Mouse (Mus musculus): Measurements from ENCODE around the gene Med11. TPM values are rescaled to one million over a fixed set of nuclear protein-coding genes. Genes with fewer than 3 reads are reported as not detected.

The Med11 gene
- polyA plus RNA-seq, 1 experiment from 2014 or later, result 40.2 TPM

- Histone ChIP-seq H3K9me3 (no peaks in the 10 kb centered on the region), H3K36me3 (peaks cover 21% of the 10 kb centered on the region), H3K4me3 (peak overlapping the region; percentile 73), H3K4me1 (peaks cover 29% of the 10 kb centered on the region), H3K9ac (replicated peaks) (peak overlapping the region; percentile 84), H3K27me3 (no peaks in the 10 kb centered on the region), H3K4me2 (replicated peaks) (peak overlapping the region; percentile 73), H3K27ac (replicated peaks) (peak overlapping the region; percentile 94)
- WGBS, result 7% methylated on average over 15 of the region's 15 CpGs
- ATAC-seq (replicated peaks), result peak; percentile 44; the same call in 1 of the 2 replicates
Observed at GRCm38 (mm10) chr11:70432895-70433568, 18.7 kb upstream of the Med11 start.

GRCm38 (mm10) chr11:70433569-70433943, 18.2 kb upstream of the Med11 start:
- Histone ChIP-seq H3K36me3 (peaks cover 26% of the 10 kb centered on the region), H3K4me3 (peak overlapping the region; percentile 73), H3K27ac (replicated peaks) (no peak overlapping the region), H3K9ac (replicated peaks) (peak overlapping the region; percentile 84), H3K4me2 (replicated peaks) (peak overlapping the region; percentile 73), H3K9me3 (no peaks in the 10 kb centered on the region), H3K4me1 (peaks cover 29% of the 10 kb centered on the region), H3K27me3 (no peaks in the 10 kb centered on the region)
- no peak for ATAC-seq (replicated peaks)
- 64% methylated on average over 1 of the region's 1 CpGs for WGBS

- Histone ChIP-seq H3K27me3 (no peaks in the 10 kb centered on the region), H3K27ac (replicated peaks) (no peak overlapping the region), H3K4me1 (peaks cover 29% of the 10 kb centered on the region), H3K9me3 (no peaks in the 10 kb centered on the region), H3K4me3 (peak overlapping the region; percentile 73; the same call in 1 of the 2 replicates), H3K9ac (replicated peaks) (peak overlapping the region; percentile 84; the same call in 1 of the 2 replicates), H3K4me2 (replicated peaks) (peak overlapping the region; percentile 73), H3K36me3 (peaks cover 30% of the 10 kb centered on the region)
- no peak for ATAC-seq (replicated peaks)
- WGBS, result 94% methylated on average over 3 of the region's 3 CpGs
Observed at GRCm38 (mm10) chr11:70433951-70434350, 17.8 kb upstream of the Med11 start.

- Histone ChIP-seq H3K9ac (replicated peaks) (no peak overlapping the region), H3K4me3 (no peak overlapping the region), H3K27ac (replicated peaks) (no peak overlapping the region), H3K27me3 (no peaks in the 10 kb centered on the region), H3K36me3 (peaks cover 43% of the 10 kb centered on the region), H3K4me2 (replicated peaks) (no peak overlapping the region), H3K4me1 (peaks cover 29% of the 10 kb centered on the region), H3K9me3 (no peaks in the 10 kb centered on the region)
- no peak for ATAC-seq (replicated peaks)
- WGBS, result 72% methylated on average over 5 of the region's 5 CpGs
Observed at GRCm38 (mm10) chr11:70435476-70435875, 16.2 kb upstream of the Med11 start.

- no peak for ATAC-seq (replicated peaks)
- Histone ChIP-seq H3K4me1 (peaks cover 21% of the 10 kb centered on the region), H3K9ac (replicated peaks) (no peak overlapping the region), H3K4me3 (no peak overlapping the region), H3K27me3 (no peaks in the 10 kb centered on the region), H3K4me2 (replicated peaks) (no peak overlapping the region), H3K27ac (replicated peaks) (no peak overlapping the region), H3K9me3 (no peaks in the 10 kb centered on the region), H3K36me3 (peaks cover 47% of the 10 kb centered on the region)
- WGBS, result 91% methylated on average over 6 of the region's 6 CpGs
Observed at GRCm38 (mm10) chr11:70437426-70437825, 14.3 kb upstream of the Med11 start.

DNA sequence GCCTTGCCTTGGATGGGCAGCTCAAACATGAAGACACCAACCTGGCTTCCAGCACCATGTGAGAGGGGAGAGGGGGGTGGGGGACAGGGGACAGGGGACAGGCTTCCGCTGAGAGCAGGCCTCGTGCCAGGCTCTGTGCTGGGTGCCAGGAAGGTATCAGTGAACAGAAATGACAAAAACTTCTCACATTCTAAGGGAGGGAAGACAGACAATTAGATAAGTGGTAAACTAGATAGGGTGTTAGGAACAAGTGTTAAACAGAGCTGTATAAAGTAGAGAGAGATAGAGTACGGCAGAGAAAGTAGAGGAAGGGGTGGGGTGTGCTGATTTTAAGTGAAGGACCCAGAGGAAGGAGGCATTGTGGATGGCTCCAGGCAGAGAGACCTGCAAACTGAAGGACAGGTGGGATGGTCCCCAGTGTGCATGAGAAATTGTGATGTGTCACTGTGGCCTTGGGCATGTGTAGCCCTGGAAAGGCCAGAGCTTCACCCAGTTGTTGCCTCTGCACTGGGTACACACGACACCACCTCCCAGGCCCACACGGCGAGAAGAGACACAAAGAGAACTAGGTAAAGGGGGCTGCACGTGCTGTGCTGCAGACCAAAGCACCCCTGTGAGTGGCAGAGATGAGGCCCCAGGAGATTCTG, 12.9 kb upstream of the Med11 start:
- no peaks in the 10 kb centered on the region for H3K27me3 ChIP-seq
- no peak overlapping the region for H3K27ac ChIP-seq (replicated peaks)
- peaks cover 47% of the 10 kb centered on the region for H3K36me3 ChIP-seq
- peaks cover 10% of the 10 kb centered on the region for H3K4me1 ChIP-seq
- H3K9me3 ChIP-seq, result no peaks in the 10 kb centered on the region
- no peak overlapping the region for H3K9ac ChIP-seq (replicated peaks)
- H3K4me3 ChIP-seq, result no peak overlapping the region
- no peak overlapping the region for H3K4me2 ChIP-seq (replicated peaks)
- WGBS, result 92% methylated on average over 7 of the region's 7 CpGs
- ATAC-seq (replicated peaks), result no peak

GRCm38 (mm10) chr11:70440637-70441036, 11.1 kb upstream of the Med11 start:
- H3K4me2 ChIP-seq (replicated peaks), result no peak overlapping the region
- H3K9me3 ChIP-seq, result no peaks in the 10 kb centered on the region
- no peak overlapping the region for H3K27ac ChIP-seq (replicated peaks)
- no peak overlapping the region for H3K4me3 ChIP-seq
- H3K27me3 ChIP-seq, result no peaks in the 10 kb centered on the region
- no peaks in the 10 kb centered on the region for H3K4me1 ChIP-seq
- H3K9ac ChIP-seq (replicated peaks), result no peak overlapping the region
- ATAC-seq (replicated peaks), result no peak
- H3K36me3 ChIP-seq, result peaks cover 47% of the 10 kb centered on the region
- WGBS, result 91% methylated on average over 4 of the region's 4 CpGs

DNA sequence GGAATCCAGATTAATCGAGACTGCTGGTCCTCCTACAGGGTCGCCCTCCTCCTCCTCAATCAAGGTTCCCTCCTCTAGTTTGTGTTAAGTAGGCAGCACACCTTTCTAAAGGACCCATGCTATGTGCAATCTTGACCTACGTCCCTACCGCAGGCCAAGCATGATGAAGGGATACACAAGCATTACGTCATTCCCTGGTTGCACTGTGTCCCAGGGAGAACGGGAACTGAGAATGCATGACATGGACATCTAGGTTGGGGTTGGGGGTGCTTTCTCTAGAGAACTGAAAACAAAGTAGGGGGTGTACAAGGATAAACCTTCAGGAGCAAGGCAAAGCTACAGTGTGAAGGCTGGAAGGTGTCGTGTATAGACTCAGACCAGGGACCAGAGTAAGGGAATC, 9.8 kb upstream of the Med11 start:
- Histone ChIP-seq H3K4me1 (no peaks in the 10 kb centered on the region), H3K4me3 (no peak overlapping the region), H3K36me3 (peaks cover 36% of the 10 kb centered on the region), H3K27ac (replicated peaks) (no peak overlapping the region), H3K9ac (replicated peaks) (no peak overlapping the region), H3K27me3 (no peaks in the 10 kb centered on the region), H3K9me3 (no peaks in the 10 kb centered on the region), H3K4me2 (replicated peaks) (no peak overlapping the region)
- ATAC-seq (replicated peaks), result no peak
- WGBS, result 92% methylated on average over 7 of the region's 7 CpGs

DNA sequence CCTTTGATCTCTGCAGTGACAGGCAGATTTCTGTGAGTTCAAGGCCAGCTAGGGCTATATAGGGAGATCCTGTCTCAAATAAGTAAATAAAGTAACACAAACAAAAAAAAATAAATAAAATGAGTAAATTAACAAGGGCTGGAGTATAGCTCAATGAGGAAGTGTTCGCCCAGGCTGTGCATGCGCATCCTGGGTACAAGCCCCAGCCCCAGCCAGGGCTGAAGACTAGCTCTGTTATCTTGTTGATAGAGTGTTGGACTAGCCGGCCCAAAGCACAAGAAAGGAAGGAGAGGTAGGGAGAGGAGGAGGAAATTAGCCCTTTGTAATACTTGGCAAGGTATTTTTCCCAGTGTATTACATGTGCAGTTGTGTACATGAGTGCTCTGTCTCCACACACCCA, 7.8 kb upstream of the Med11 start:
- Histone ChIP-seq H3K4me2 (replicated peaks) (no peak overlapping the region), H3K36me3 (peaks cover 17% of the 10 kb centered on the region), H3K9ac (replicated peaks) (no peak overlapping the region), H3K4me3 (no peak overlapping the region), H3K9me3 (no peaks in the 10 kb centered on the region), H3K4me1 (no peaks in the 10 kb centered on the region), H3K27me3 (no peaks in the 10 kb centered on the region), H3K27ac (replicated peaks) (no peak overlapping the region)
- WGBS, result 90% methylated on average over 3 of the region's 3 CpGs
- ATAC-seq (replicated peaks), result no peak

DNA sequence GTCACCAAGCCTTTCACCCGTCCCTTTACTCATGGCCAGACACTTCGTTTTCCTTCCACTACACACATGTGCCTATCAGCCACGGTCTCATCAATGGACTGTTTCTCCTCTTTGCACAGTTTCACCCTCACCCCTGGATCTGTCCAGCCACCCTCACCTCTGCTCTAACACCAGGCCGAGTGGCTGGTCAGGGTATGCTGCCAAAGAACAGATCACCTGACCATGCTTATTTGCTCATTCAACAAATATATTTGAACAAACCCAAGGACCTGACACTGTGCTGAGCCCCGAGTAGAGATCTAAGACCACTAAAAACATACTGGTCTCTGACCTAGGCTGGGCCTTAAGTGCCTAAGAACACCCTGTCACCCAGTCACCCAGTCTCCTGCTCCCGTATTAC, 7.1 kb upstream of the Med11 start:
- 77% methylated on average over 6 of the region's 6 CpGs for WGBS
- Histone ChIP-seq H3K4me2 (replicated peaks) (no peak overlapping the region), H3K27ac (replicated peaks) (no peak overlapping the region), H3K4me3 (no peak overlapping the region), H3K9me3 (no peaks in the 10 kb centered on the region), H3K4me1 (no peaks in the 10 kb centered on the region), H3K27me3 (no peaks in the 10 kb centered on the region), H3K36me3 (peaks cover 10% of the 10 kb centered on the region; the same call in 1 of the 2 replicates), H3K9ac (replicated peaks) (no peak overlapping the region)
- no peak for ATAC-seq (replicated peaks)

DNA sequence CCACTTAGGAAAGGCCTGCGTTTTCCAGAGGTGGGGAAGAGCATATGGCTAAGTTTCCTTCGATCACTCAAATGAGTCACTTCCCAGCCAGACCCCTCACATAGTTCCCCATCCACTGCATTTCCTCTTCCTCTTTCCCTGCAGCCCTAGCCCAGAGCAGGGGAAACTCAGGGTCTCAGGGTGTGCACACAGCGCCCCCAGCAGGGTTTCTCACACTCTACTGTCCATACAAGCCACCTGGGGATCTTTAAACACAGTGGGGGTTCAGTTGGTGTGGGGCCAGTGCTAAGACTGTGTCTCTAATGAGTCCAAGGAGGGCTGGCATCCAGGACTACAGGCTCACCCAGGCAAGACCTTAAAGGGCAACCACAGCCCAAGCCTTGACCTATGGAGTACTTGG, 5.0 kb upstream of the Med11 start:
- H3K27ac ChIP-seq (replicated peaks), result no peak overlapping the region
- ATAC-seq (replicated peaks), result no peak
- no peak overlapping the region for H3K4me3 ChIP-seq
- H3K4me2 ChIP-seq (replicated peaks), result no peak overlapping the region
- H3K9me3 ChIP-seq, result no peaks in the 10 kb centered on the region
- no peak overlapping the region for H3K9ac ChIP-seq (replicated peaks)
- H3K27me3 ChIP-seq, result no peaks in the 10 kb centered on the region
- WGBS, result 45% methylated on average over 3 of the region's 3 CpGs
- 0 out of 2 replicates have a peak, but pooled peaks cover 2% of the 10 kb centered on the region for H3K36me3 ChIP-seq
- H3K4me1 ChIP-seq, result peaks cover 4% of the 10 kb centered on the region; the same call in 1 of the 2 replicates

DNA sequence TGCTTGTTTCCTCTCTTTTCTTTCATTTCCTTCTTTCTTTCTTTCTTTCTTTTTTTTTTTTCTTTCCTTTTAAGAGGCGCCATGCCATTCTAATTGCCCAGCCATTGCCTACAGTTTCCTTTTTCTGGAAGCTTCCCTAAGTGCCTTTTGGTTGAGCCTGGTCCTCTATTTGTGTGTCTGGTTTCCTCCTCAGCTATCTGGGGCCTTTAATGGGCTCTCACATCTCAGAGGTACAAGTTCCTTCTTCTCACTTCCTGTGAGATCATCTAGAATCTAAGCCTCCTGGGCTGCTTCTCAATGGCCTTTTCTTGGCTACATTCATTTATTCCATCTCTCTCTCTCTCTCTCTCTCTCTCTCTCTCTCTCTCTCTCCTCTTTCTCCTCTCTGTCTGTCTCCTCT, 4.3 kb upstream of the Med11 start:
- no peak overlapping the region for H3K9ac ChIP-seq (replicated peaks)
- peaks cover 6% of the 10 kb centered on the region for H3K4me1 ChIP-seq
- no peaks in the 10 kb centered on the region for H3K27me3 ChIP-seq
- no peak for ATAC-seq (replicated peaks)
- H3K27ac ChIP-seq (replicated peaks), result no peak overlapping the region
- H3K4me2 ChIP-seq (replicated peaks), result no peak overlapping the region
- no peaks in the 10 kb centered on the region for H3K9me3 ChIP-seq
- no peaks in the 10 kb centered on the region for H3K36me3 ChIP-seq
- H3K4me3 ChIP-seq, result no peak overlapping the region
- 84% methylated on average over 1 of the region's 1 CpGs for WGBS
